ENCODE assay signal across 12 mouse cellular contexts in genomic region chr8:95154654-95155053, GRCm38 (mm10). TPM values are rescaled to one million over a fixed set of nuclear protein-coding genes. Genes with fewer than 3 reads are reported as not detected.
DNase-seq lines count a peak whose midpoint lies in the region; ATAC-seq and TF ChIP-seq lines count a peak whose summit lies in the region.
"Had no signal": no experiment of that assay in that cellular context is flagged by ENCODE, and none has a peak within 500 bp of the region (broad histone marks: within the 10 kb centered on the region; RNA-seq: fewer than 3 reads in every experiment).

No protein-coding gene starts in this region.

- no peak overlapping the region for H3K4me2 ChIP-seq in intestine, embryonic 15.5 days (replicated peaks)
- H3K4me2 ChIP-seq in intestine, postnatal 0 days (replicated peaks; ENCODE audit: low read depth) = no peak overlapping the region
- H3K4me2 ChIP-seq in stomach, embryonic 16.5 days (ENCODE audit: low read depth, low read length) = no peak overlapping the region
- H3K4me2 ChIP-seq: hindbrain, embryonic 13.5 days; midbrain, embryonic 12.5 days had no signal

- H3K4me3 ChIP-seq in intestine, embryonic 15.5 days (replicated peaks) = no peak overlapping the region
- no peak overlapping the region for H3K4me3 ChIP-seq in intestine, postnatal 0 days (ENCODE audit: low read depth, low read length)
- H3K4me3 ChIP-seq in stomach, embryonic 16.5 days (replicated peaks; ENCODE audit: low read length) = no peak overlapping the region
- H3K4me3 ChIP-seq: hindbrain, embryonic 13.5 days; midbrain, embryonic 12.5 days had no signal

- in situ Hi-C loops in Patski (cut with MboI; ENCODE audit: low pct_unique_long_range_greater_than_20kb) = no loop called here

- no peak overlapping the region for H3K27ac ChIP-seq in intestine, embryonic 15.5 days
- H3K27ac ChIP-seq in intestine, postnatal 0 days (ENCODE audit: low read depth, low read length) = no peak overlapping the region
- no peak overlapping the region for H3K27ac ChIP-seq in stomach, embryonic 16.5 days (ENCODE audit: low read length)
- H3K27ac ChIP-seq: hindbrain, embryonic 13.5 days; liver, embryonic 14.5 days; midbrain, embryonic 12.5 days had no signal

- CTCF ChIA-PET in Patski (lab: Charles Lee) = interaction anchor here (1.0 to 2.1 kb wide), 3 partner anchors 10 to 14 kb away, joined by 3 to 5 read pairs (median 4); no protein-coding TSS in a partner anchor

- 0 out of 2 replicates have a peak, but pooled peaks cover 5% of the 10 kb centered on the region for H3K4me1 ChIP-seq in intestine, embryonic 15.5 days (replicated peaks)
- no peaks in the 10 kb centered on the region for H3K4me1 ChIP-seq in intestine, postnatal 0 days (replicated peaks; ENCODE audit: control insufficient read depth, insufficient read depth, low read length)
- H3K4me1 ChIP-seq in stomach, embryonic 16.5 days (ENCODE audit: control insufficient read depth, insufficient read depth, low read length) = peaks cover 3% of the 10 kb centered on the region
- H3K4me1 ChIP-seq: hindbrain, embryonic 13.5 days; midbrain, embryonic 12.5 days had no signal

- no peak overlapping the region for H3K9ac ChIP-seq in intestine, embryonic 15.5 days
- no peak overlapping the region for H3K9ac ChIP-seq in intestine, postnatal 0 days (ENCODE audit: low read depth, low read length)
- H3K9ac ChIP-seq in stomach, embryonic 16.5 days (ENCODE audit: low read length) = no peak overlapping the region
- H3K9ac ChIP-seq: hindbrain, embryonic 13.5 days; liver, embryonic 14.5 days; midbrain, embryonic 12.5 days had no signal

- no peak for TF ChIP-seq CTCF in intestine, postnatal 0 days (IDR thresholded peaks at IDR 0.05; ENCODE audit: low read depth)
- TF ChIP-seq CTCF in Patski (IDR thresholded peaks at IDR 0.05) = no peak

- 36% methylated on average over 6 of the region's 6 CpGs for WGBS in intestine, embryonic 15.5 days
- WGBS in intestine, postnatal 0 days = 41% methylated on average over 6 of the region's 6 CpGs
- WGBS in stomach, embryonic 16.5 days = 33% methylated on average over 6 of the region's 6 CpGs

- H3K36me3 ChIP-seq in intestine, embryonic 15.5 days = no peaks in the 10 kb centered on the region
- H3K36me3 ChIP-seq in intestine, postnatal 0 days (ENCODE audit: control insufficient read depth, insufficient read depth) = no peaks in the 10 kb centered on the region
- no peaks in the 10 kb centered on the region for H3K36me3 ChIP-seq in stomach, embryonic 16.5 days (ENCODE audit: control insufficient read depth, insufficient read depth, low read length)
- H3K36me3 ChIP-seq: hindbrain, embryonic 13.5 days; midbrain, embryonic 12.5 days had no signal

- no peaks in the 10 kb centered on the region for H3K27me3 ChIP-seq in intestine, embryonic 15.5 days (replicated peaks)
- H3K27me3 ChIP-seq in intestine, postnatal 0 days (replicated peaks; ENCODE audit: control insufficient read depth, insufficient read depth, low read length) = no peaks in the 10 kb centered on the region
- H3K27me3 ChIP-seq in Patski = no peaks in the 10 kb centered on the region
- H3K27me3 ChIP-seq in stomach, embryonic 16.5 days (ENCODE audit: control insufficient read depth, insufficient read depth, low read length) = no peaks in the 10 kb centered on the region

- no peaks in the 10 kb centered on the region for H3K9me3 ChIP-seq in intestine, embryonic 15.5 days
- H3K9me3 ChIP-seq in intestine, postnatal 0 days (ENCODE audit: control insufficient read depth) = no peaks in the 10 kb centered on the region
- no peaks in the 10 kb centered on the region for H3K9me3 ChIP-seq in stomach, embryonic 16.5 days (replicated peaks; ENCODE audit: control insufficient read depth, low read length)
- H3K9me3 ChIP-seq: hindbrain, embryonic 13.5 days; midbrain, embryonic 12.5 days had no signal

- POLR2A ChIA-PET in Patski (lab: Charles Lee) = interaction anchor here (2.0 kb wide), 1 partner anchor 12 kb away, joined by 6 read pairs; no protein-coding TSS in a partner anchor

- DNase-seq in thymus, postnatal 25 days = peak; percentile 8
- DNase-seq in thymus, postnatal 10 days (ENCODE audit: low spot score in 2 of 2) = no peak
- DNase-seq in Patski (ENCODE audit: low read depth, low spot score) = no peak
- DNase-seq in left cerebral cortex, adult 18-20 months (ENCODE audit: low spot score in 2 of 2) = no peak
- DNase-seq in layer of hippocampus, postnatal 10 days (ENCODE audit: low spot score in 2 of 2) = no peak
- DNase-seq: retina, postnatal 1 day had no signal

- ATAC-seq in intestine, embryonic 15.5 days = peak; percentile 48; the same call in 1 of the 2 replicates
- ATAC-seq in intestine, postnatal 0 days = no peak
- peak; percentile 65 for ATAC-seq in Patski
- peak; percentile 56; the same call in 1 of the 2 replicates for ATAC-seq in stomach, embryonic 16.5 days (ENCODE audit: insufficient read depth, low FRiP score)

RNA-seq across cellular contexts. Expression of gene Kifc3, which starts 48.0 kb away (rescaled TPM):
- polyA plus RNA-seq in intestine, embryonic 15.5 days (2015; fragmentation: Nextera tagmentation; extraction: Ambion mirVana) = 28.6 and 31.3 TPM in 2 replicates
- polyA plus RNA-seq in intestine, postnatal 0 days (2015; fragmentation: Nextera tagmentation; extraction: Ambion mirVana) = 20.9 and 21.1 TPM in 2 replicates
- polyA plus RNA-seq in Patski (2021) = 158 TPM
- 13.3 and 13.6 TPM in 2 replicates for polyA plus RNA-seq in stomach, embryonic 16.5 days (2015; fragmentation: Nextera tagmentation; extraction: Ambion mirVana)
- total RNA-seq in left cerebral cortex, adult 18-20 months (2021) = 10 to 100 TPM; 55.9 to 58.7 TPM
- total RNA-seq in layer of hippocampus, postnatal 10 days (2021) = 10 to 100 TPM; 72.4 to 90.2 TPM
